Mouse (Mus musculus): ENCODE data around the gene Gm10217. TPM values are rescaled to one million over a fixed set of nuclear protein-coding genes. Genes with fewer than 3 reads are reported as not detected.

The Gm10217 gene
- polyA plus RNA-seq, 1 experiment: not detected

DNA sequence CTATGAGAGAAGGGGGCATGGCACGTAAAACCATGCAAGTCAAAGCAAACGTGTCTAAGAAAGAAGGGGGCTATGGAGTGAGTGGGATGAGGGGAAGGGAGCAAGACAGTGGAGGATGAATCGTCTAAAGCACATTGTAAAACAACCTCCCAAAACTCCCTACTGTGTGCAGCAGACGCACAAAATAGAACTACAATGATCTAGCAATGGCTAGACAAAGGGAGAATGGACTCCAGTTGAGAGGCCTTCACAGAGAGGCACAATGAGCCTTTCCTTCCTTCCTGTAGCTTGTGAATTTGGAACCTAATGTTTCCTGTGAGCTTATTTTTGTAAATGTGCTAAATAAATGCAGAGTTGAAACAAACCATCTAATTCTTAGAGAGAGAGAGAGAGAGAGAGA is 22.7 kb downstream of the Gm10217 start:
- Histone ChIP-seq H3K27me3 (ENCODE audit: control insufficient read depth) (no peaks in the 10 kb centered on the region), H3K9me3 (ENCODE audit: control insufficient read depth, low read length) (no peaks in the 10 kb centered on the region), H3K36me3 (ENCODE audit: control insufficient read depth) (no peaks in the 10 kb centered on the region), H3K4me1 (ENCODE audit: control insufficient read depth) (no peaks in the 10 kb centered on the region), H3K4me3 (replicated peaks) (no peak overlapping the region)
- TF ChIP-seq GATA1 (IDR thresholded peaks at IDR 0.05; ENCODE audit: low read length) (no peak), TAL1 (IDR thresholded peaks at IDR 0.05; ENCODE audit: low read length) (no peak)

DNA sequence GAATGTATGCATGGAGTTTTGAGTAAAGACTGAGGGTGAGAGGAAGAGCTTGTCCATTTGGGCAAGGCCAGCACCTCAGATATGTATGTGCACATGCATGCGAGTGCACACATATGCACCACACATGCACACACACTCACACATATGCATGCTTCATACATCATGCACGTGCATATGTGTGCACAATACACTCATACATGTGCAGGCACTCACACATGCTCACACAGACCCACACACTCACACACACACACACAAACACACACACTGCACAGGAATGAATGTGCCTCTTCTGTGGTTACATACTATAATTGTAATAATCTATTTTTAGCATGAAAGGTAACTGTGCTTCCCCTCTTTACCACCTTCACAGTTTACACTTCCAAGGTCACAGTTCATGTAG is 35.1 kb downstream of the Gm10217 start:
- H3K4me1 ChIP-seq (ENCODE audit: control insufficient read depth): no peaks in the 10 kb centered on the region
- H3K4me3 ChIP-seq (replicated peaks): no peak overlapping the region
- H3K9me3 ChIP-seq (ENCODE audit: control insufficient read depth, low read length): peaks cover 8% of the 10 kb centered on the region
- no peaks in the 10 kb centered on the region for H3K27me3 ChIP-seq (ENCODE audit: control insufficient read depth)
- H3K36me3 ChIP-seq (ENCODE audit: control insufficient read depth): no peaks in the 10 kb centered on the region
- TF ChIP-seq TAL1 (IDR thresholded peaks at IDR 0.05; ENCODE audit: low read length) (no peak), GATA1 (IDR thresholded peaks at IDR 0.05; ENCODE audit: low read length) (no peak)

DNA sequence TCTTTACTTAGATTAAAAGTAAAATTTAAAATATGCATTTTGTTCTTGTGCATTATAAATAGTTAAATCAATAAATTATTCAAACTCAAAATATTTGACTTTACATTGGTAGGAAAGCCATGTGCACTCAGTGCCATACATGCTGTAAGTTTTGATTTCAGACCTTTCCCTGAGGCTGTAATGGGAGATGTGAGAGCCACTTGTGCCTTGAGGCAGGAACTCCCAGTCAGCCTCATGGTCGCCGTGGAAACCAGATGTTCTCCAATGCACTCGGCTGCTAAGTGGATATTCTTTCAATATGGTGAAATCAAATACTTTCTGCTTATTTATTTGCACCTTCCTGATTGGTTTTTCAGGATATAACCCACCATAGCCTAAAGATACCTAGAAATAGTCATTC is 35.6 kb downstream of the Gm10217 start:
- no peaks in the 10 kb centered on the region for H3K36me3 ChIP-seq (ENCODE audit: control insufficient read depth)
- H3K9me3 ChIP-seq (ENCODE audit: control insufficient read depth, low read length): peaks cover 8% of the 10 kb centered on the region
- TF ChIP-seq TAL1 (IDR thresholded peaks at IDR 0.05; ENCODE audit: low read length) (no peak), GATA1 (IDR thresholded peaks at IDR 0.05; ENCODE audit: low read length) (no peak)
- H3K27me3 ChIP-seq (ENCODE audit: control insufficient read depth): no peaks in the 10 kb centered on the region
- no peak overlapping the region for H3K4me3 ChIP-seq (replicated peaks)
- H3K4me1 ChIP-seq (ENCODE audit: control insufficient read depth): no peaks in the 10 kb centered on the region

Other genes starting within 250 kb of the Gm10217 start
- gene Fam155a, start 93.1 kb upstream of the Gm10217 start, polyA plus RNA-seq (2012): not detected in 2 replicates
- 0.01 TPM in 1 of 2 replicates, not detected in the other for gene Lig4, start 113.4 kb downstream of the Gm10217 start, polyA plus RNA-seq (2012)
- 0.02 TPM in 1 of 2 replicates, not detected in the other for gene Abhd13, start 113.5 kb downstream of the Gm10217 start, polyA plus RNA-seq (2012)
- gene Tnfsf13b, start 142.2 kb downstream of the Gm10217 start, polyA plus RNA-seq (2012): not detected in 2 replicates

Measured in erythroblast, embryonic 14.5 days (primary cell).